Mouse (Mus musculus): ENCODE results near the gene Vrk1.

DNA sequence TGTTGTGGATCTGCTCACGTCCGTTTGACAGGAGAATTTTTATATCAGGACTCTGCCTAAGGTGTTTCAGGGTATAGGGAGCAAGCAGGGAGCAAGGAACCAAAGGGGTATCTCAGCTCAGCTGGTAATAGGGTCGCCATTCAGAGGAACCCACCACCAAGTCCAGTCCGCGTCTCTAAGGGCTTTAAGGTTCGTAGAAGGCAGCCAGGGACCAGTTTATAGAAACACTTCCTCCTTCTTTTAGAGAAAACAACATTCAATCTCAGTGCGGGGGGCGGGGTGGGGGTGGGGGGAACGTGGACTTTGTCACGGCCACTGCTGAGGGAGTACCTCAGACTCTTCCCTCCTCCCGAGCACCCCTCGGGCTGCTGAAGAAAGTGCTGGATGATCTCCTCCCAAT, 48.4 kb upstream of the Vrk1 start:
- no peak for TF ChIP-seq MAFK (IDR thresholded peaks at IDR 0.05; ENCODE audit: insufficient replicate concordance, low read length)
- TF ChIP-seq CTCF (conservative IDR thresholded peaks at IDR 0.05 in 1 of 2, IDR thresholded peaks at IDR 0.05 in 1 of 2; ENCODE audit: low read depth in 2 of 2, low read length in 2 of 2) = no peak

All from CH12.LX (cell line).